Mouse (Mus musculus) cerebellum, adult 9-10 months (tissue): Measurements from ENCODE around the gene B4galt5.

Experiments used
- DNase-seq: peaks from one replicate; pipeline ENCODE4 v3.0.0; 2022

Gene B4galt5

GRCm38 (mm10) chr2:167330581-167330980 lies 18.4 kb downstream of the B4galt5 start:
- DNase-seq, result peak; percentile 83

GRCm38 (mm10) chr2:167329478-167330262 lies 19.3 kb downstream of the B4galt5 start:
- DNase-seq, result no peak

GRCm38 (mm10) chr2:167328340-167328739 lies 20.6 kb downstream of the B4galt5 start:
- peak; percentile 76 for DNase-seq

GRCm38 (mm10) chr2:167326582-167326981 lies 22.4 kb downstream of the B4galt5 start:
- no peak for DNase-seq

GRCm38 (mm10) chr2:167324151-167324930 lies 24.6 kb downstream of the B4galt5 start:
- DNase-seq, result no peak

GRCm38 (mm10) chr2:167323116-167323515 lies 25.9 kb downstream of the B4galt5 start:
- DNase-seq, result no peak

- DNase-seq, result no peak
Observed at GRCm38 (mm10) chr2:167321372-167321771, 27.6 kb downstream of the B4galt5 start.

- no peak for DNase-seq
Observed at GRCm38 (mm10) chr2:167318981-167319380, 30.0 kb downstream of the B4galt5 start.

GRCm38 (mm10) chr2:167316724-167317187 lies 32.2 kb downstream of the B4galt5 start:
- peak; percentile 87 for DNase-seq

GRCm38 (mm10) chr2:167314491-167314890 lies 34.5 kb downstream of the B4galt5 start:
- DNase-seq, result no peak

- peak; percentile 80 for DNase-seq
Observed at GRCm38 (mm10) chr2:167313501-167314326, 35.3 kb downstream of the B4galt5 start.

- peak; percentile 25 for DNase-seq
Observed at GRCm38 (mm10) chr2:167310121-167310520, 38.9 kb downstream of the B4galt5 start.

GRCm38 (mm10) chr2:167309286-167309685 lies 39.7 kb downstream of the B4galt5 start:
- DNase-seq, result no peak

- DNase-seq, result no peak
Observed at GRCm38 (mm10) chr2:167307716-167308115, 41.3 kb downstream of the B4galt5 start.

GRCm38 (mm10) chr2:167306626-167307541 lies 42.1 kb downstream of the B4galt5 start:
- DNase-seq, result peak; percentile 51

- DNase-seq, result no peak
Observed at GRCm38 (mm10) chr2:167306273-167306594, 42.7 kb downstream of the B4galt5 start.

GRCm38 (mm10) chr2:167305382-167306272 lies 43.4 kb downstream of the B4galt5 start:
- DNase-seq, result peak; percentile 50

- peak; percentile 14 for DNase-seq
Observed at GRCm38 (mm10) chr2:167304651-167305381, 44.2 kb downstream of the B4galt5 start.

- peak; percentile 22 for DNase-seq
Observed at GRCm38 (mm10) chr2:167303806-167304205, 45.2 kb downstream of the B4galt5 start.

- peak; percentile 19 for DNase-seq
Observed at GRCm38 (mm10) chr2:167303196-167303595, 45.8 kb downstream of the B4galt5 start.
